Mouse (Mus musculus): ENCODE measurements around the gene Olfr550. TPM values are rescaled to one million over a fixed set of nuclear protein-coding genes. Genes with fewer than 3 reads are reported as not detected.
"Not testable (repeated sequence)": the region's sequence is repeated elsewhere in the genome, so short reads cannot be mapped to it uniquely, and the experiment has no call there.

Olfr550 gene
- under 1 TPM in 3 of 4 experiments, not detected in 1; 0.26 to 0.41 (median 0.27) TPM for total RNA-seq (2022)

DNA sequence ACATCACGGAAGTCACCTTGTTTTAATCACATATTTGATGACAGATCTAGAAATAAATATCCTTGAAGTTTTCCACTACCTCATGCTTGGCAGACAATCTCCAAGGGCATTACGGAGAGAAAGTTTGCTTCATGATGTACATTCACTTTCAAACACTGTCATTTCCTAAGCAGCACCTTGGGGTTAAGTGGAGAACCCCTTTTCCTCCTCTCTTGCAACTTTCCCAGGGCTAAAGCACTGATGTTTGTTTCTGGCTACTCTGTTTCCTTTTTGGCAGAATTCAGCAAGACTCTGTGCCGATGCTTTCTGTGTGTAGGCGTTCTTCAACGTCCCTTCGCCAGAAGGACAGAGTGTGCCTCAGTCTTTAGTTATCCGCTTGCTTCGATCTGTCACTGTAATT is at the start of gene Olfr550:
Olfr550 (plus strand) TSS at position 301 of the 400 bp plus-strand sequence.
- no peak for DNase-seq (ENCODE audit: low spot score)

DNA sequence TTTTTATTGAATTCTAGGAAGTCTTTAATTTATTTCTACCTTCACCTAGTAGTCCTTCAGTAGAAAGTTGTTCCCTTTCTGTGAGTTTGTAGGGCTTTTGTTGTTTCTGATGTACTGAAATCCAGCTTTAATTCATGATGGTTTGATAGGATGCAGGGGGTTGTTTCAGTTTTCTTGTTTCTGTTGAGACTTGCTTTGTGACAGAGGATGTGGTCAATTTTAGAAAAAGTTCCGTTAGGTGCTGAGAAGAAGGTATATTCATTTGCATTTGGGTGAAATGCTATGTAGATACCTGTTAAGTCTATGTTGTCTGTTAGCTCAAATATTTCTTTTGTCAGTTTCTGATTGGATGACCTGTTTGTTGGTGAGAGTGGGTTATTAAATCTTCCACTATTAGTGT is 42.2 kb upstream of the Olfr550 start:
- DNase-seq (ENCODE audit: low spot score) = no peak

DNA sequence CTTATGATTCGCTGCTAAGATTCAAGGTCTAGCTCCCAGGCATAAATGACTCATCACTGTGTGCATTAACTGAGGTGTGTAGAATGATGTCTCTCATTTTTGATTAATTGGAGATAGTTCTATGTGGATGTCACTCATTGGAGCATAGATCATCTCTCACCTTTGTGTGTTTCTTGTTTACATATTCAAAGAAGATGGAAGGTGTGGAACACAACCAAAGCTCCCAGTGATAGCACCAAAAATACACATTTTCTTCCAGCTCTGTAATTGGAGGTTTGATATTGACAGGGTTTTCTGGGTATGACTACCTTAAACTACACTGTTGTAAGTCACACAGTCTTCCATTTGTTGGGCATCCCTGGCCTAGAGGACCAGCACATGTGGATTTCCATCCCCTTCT is 36.8 kb upstream of the Olfr550 start, which contains the start of gene Olfr547:
Olfr547 (plus strand) TSS at position 301 of the 400 bp plus-strand sequence.
- no peak for DNase-seq (ENCODE audit: low spot score)

DNA sequence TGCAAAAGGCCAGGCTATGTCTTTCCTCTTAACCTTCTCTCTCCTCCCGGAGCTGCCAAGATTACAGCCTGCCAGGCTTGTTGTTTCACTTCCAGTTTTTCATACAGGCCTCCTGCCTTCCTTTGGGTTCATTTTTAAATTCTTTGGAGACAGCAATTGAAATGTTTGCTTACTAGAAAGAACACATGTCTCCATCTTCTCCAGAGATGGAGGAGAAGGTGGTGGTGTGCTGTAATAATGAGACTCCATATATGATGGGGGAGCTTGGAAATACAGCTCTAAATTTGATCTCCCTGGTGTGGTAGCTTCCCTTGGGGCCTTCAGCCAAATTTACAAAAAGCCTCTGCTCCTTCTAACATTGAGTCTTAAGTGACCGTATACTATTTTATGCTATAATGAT is 30.6 kb upstream of the Olfr550 start, which contains the start of gene Olfr548-ps1:
Olfr548-ps1 (plus strand) TSS at position 301 of the 400 bp plus-strand sequence.
- no peak for DNase-seq (ENCODE audit: low spot score)

DNA sequence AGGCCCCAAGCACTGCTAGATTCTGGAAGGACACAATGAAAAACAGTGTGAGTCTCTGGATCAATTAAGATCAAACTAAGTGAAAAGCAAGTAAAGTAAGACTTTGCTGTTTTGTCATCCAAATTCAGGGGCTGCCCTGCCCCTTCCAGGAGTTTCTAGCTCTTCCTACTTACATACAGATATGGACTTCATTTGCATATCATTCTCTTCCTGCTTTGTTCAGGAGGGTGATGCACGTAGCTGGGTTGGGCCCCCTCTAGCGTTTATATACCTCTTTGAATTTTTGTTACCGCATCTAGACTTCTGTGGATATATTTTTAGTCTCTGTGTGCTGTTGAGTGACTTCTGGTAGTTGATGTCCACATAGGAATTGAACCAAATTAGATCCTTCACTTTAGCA is 30.0 kb upstream of the Olfr550 start:
- no peak for DNase-seq (ENCODE audit: low spot score)

DNA sequence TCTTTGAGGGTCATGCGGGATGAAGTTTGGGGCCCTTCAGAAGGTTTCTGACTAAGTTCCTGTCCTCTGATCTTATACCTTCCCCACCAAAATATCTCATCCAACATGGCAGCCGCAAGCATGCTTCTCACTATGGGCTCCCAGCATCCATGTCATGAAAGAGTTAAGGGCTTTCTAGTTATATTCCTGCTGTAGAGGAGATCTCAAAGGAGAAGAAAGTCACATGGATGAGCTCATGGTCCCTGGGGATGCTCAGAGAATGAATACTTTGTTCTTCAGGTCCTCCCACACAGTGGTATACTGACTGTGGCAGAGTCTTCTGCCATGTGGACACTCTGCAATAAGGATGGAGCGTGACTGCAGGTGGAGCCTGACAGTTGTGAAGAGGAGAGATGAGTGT is 21.7 kb upstream of the Olfr550 start, which contains the start of gene Olfr549:
Olfr549 (plus strand) TSS at position 301 of the 400 bp plus-strand sequence.
- no peak for DNase-seq (ENCODE audit: low spot score)

DNA sequence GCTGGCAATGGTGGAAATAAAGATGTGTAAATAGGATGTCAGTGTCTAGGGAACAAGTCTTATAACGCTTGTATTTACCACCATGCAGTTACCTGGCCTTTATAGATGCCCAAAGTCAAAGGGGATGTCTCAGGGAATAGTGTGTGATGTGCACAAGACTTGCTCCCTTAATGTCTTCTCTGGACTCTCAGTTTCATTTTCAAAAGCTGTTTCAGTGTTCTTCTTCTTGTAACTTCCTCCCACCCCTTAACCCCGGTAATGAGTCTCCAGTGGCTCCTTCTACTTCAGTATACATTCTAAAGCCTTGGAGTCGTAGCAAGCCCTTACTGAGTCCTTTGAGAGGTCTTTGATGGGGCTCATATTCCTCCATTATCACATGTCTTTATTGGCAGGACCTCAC is 18.0 kb upstream of the Olfr550 start:
- DNase-seq (ENCODE audit: low spot score) = no peak

DNA sequence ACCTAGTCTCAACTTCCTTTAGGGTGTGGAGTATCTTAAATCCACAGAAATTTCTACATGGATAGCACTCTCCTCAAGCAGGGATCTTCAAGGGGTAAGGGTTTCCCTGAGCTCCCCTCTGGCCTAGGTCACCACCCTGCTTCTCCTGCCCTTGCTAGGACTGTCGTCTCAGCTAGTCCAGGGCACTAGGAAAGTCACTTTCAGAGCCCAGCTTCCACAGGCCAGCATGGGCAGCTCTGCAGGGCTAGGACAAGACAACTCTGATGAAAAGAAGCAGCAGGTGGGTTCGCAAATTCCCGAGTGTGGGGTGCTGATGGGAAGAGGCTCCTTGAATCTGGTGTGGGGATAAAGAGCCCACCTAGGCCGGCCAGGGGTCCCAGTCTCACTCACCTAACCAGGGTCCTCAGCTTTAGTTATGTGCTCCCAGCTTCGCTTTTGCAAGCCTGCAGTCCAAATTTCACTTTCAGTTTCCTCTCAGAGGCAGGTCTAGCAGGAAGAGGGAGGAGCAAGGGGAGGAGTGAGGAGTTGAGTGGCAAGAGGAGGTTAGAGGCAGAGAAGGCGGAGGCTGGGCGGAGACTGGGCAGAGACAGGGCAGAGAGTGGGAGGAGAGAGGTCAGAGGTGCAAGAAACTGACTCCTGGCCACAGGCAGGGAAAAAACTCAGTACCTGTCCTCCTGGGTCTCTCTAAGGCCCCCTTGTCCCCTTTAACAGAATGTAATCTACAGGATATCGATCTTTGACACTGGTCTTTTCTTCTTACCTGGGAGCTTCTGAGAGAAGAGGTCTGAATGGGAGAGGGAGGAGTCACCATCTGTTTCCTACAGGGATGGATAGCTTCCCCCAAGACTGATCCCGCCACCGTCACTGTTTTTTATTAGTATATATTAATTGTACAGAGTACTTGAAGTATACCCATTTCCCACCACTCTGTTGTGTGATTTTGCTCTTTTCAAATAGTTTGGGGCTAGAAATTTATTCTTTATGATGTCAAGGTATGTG is 5.9 kb upstream of the Olfr550 start, which contains the start of gene Trim21:
Trim21 (minus strand) TSS at position 488 of the 999 bp plus-strand sequence.
- peak; percentile 96 for DNase-seq (ENCODE audit: low spot score)

DNA sequence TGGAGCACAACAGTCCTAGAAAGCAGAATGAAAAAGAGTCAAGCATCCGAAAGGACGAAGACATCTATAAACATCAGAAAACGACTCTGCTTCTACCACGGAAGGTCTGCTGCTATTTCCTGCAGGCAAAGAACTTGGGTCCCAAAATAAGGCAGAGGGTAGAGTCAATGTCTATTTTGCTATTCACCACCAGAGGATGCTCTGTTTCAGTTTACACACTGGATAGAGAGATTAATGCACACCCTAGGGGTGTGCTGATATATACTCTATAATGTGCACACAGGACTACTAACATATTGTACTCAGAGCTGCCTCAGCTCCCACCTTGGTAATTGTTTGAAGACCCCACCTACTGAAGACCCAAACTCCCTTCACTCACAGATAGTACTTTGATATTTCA is 5.0 kb upstream of the Olfr550 start:
- no peak for DNase-seq (ENCODE audit: low spot score)

DNA sequence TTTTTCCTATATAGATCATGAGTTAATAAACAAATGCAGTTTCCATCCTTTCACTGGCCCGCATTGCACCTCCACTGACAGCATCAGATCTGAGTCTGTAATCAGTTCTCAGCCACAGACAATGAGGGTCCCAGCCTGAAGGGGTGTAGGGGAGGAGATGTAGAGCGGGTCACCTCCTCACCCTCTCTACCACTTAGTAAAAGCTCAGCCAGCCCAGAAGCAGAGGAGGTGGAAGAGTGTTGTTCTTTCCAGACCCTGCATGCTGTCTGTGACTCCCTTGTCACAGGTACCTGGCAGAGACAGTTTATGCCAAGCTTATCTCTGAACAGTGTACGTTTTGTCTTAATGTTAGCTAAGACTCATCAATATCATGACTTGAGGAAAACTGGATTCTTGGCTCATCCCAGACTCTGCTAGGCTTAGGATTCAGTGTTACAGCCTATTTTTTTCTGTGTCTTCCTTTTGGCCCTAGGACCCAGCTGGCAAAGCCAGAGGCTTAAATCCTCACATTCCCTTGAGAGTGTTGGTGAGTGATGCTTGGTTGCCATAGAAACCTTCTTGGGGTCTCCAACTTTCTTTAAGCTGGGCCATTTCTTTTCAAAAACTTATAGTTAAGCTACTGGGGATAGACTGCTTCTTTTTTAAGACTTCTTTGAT is 2.1 kb downstream of the Olfr550 start:
- no peak for DNase-seq (ENCODE audit: low spot score)

DNA sequence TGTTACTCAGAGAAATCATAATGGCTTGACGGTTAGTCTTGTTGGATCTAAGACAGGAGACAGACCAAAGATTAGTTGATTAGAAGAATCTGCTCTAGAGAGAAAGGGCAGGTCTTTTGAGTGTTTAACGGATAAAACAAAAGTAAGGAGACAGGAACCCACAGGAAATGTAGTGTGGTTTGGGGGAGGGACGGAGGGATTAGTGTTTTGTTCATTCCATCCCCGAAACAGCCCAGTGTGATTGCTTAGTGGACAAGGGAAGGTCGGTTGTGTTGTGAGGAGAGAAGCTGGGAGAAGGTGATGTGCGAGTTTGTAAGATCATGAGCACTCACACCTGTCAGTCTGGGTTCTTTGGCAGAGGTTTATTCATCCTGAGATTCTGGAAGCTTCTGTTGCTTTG is 4.8 kb downstream of the Olfr550 start:
- no peak for DNase-seq (ENCODE audit: low spot score)

DNA sequence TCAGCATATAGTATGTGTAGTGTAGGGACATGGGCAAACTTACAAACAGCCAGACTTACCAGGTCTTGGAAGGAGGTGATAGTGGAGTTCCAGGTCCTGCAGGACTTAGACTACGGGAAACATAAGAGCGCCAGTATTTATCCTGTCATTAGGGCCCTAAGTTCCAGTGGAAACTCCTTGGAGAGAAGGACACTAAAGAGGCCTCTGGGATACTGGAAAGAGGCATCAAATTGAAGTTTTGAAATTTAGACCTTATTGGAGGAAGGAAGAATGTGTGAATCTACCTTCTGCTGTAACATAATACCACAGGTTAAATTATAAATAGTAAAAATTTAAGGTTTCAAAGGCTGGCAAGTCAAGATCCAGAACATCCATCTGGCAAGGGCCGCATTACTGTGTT is 20.5 kb downstream of the Olfr550 start, which contains the start of gene Olfr551:
Olfr551 (minus strand) TSS at position 101 of the 400 bp plus-strand sequence.
- DNase-seq (ENCODE audit: low spot score) = no peak

DNA sequence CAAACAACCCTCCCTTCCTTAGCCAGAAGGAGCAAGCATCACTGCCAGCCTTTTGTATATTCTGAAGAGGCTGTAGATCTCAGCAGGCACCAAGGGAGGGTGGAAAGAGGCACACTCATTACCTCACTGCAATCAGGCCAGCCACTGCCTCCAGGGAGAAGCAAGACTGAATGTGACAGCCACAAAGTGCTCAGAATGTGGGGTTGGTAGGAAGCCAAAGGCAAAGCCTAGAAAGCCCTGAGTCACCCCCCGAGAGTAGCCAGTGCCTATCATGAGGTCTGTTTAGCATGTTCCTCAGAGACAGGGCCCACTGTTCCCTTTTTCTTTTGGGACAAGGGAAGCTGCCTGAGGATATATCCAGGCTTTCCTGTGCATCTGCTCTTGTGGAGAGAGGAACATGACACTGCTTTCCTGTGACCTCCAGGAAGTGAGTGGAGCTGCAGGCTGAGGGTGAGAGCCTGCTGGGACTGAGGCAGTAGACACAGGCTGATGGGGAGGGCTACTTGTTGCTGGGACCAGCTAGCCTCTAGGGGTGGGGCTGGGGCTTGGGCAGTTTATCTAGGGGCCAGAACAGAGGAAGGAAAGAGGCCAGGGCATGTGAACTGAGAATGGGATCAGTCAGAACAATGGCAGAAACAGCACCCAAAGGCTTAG is 26.3 kb downstream of the Olfr550 start, which contains the start of gene Olfr552:
Olfr552 (plus strand) TSS at position 393 of the 654 bp plus-strand sequence.
- DNase-seq (ENCODE audit: low spot score) = no peak

DNA sequence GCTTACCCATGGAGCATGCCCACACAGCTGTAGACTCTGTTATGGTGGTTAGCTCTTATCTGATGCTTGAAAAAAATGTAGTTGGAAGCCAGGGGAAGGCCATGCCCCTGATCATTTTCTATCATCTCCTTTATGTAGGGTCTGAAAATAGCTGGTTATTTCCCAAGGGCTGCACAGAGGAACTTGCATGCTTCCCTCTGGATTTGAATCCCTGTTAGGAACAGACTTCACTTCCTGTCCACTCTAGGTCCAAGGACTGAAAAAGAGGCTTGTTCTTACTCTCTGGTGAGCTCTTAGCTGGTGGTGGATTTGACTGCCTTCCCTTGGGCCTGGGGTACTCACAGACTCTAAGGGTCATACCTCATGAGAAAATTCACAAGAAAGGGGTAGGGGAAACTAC is 46.9 kb downstream of the Olfr550 start, which contains the start of gene Olfr553:
Olfr553 (minus strand) TSS at position 101 of the 400 bp plus-strand sequence.
- no peak for DNase-seq (ENCODE audit: low spot score)

DNA sequence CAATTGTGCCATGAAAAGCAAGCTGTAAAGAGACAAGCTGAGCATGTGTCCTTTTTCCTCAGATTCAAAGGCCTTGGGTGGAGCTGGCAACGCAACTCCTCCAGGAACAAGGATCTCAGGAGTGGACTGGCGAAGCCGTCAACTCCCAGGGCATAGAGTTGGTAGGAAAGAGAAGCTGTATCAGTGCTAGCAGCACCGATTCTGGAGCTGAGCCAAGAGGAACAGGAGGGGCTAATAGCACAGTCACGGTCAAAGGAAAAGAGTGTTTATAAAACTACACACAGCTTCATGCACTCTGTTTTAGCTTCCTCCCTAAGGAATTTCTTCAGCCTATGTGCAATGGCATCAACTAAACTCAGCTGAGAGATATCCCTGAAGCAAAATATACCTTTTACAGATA is 48.4 kb downstream of the Olfr550 start:
- peak; percentile 7 for DNase-seq (ENCODE audit: low spot score)

DNA sequence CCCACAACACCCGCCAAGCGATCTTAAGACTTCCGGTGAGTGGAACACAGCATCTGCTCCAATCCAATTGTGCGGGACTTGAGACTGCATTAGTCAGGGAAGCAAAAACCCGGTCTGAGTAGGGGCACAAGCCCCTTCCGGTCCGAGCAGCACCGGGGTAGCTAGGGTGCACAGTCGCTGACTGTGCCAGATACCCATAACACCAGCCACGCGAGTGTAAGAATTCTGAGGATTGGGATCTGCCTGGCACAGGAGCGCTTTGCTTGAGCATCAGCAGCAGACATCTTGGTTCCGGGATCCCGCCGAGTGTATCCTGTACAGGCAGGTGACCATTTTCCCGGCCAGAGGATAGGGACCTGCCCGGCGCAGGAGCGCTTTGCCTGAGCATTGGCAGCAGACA is 49.1 kb downstream of the Olfr550 start:
- DNase-seq (ENCODE audit: low spot score) = not testable (repeated sequence)

Other genes starting within 250 kb of the Olfr550 start
- gene Rrm1, start 129.7 kb upstream of the Olfr550 start, total RNA-seq (2022) = 10 to 100 TPM in 3 of 4 experiments, 1 to 10 TPM in 1; 8.8 to 13.1 (median 10.9) TPM
- gene Olfr543, start 89.8 kb upstream of the Olfr550 start, total RNA-seq (2022) = not detected
- not detected for gene Olfr544, start 83.1 kb upstream of the Olfr550 start, total RNA-seq (2022)
- gene Olfr545, start 71.9 kb upstream of the Olfr550 start, total RNA-seq (2022) = not detected
- not detected for gene Olfr547, start 36.7 kb upstream of the Olfr550 start, total RNA-seq (2022)
- gene Olfr548-ps1, start 30.5 kb upstream of the Olfr550 start, total RNA-seq (2022) = not detected
- gene Olfr549, start 21.6 kb upstream of the Olfr550 start, total RNA-seq (2022) = not detected
- 1 to 10 TPM; 5.1 to 8.2 (median 6.2) TPM for gene Trim21, start 6.0 kb upstream of the Olfr550 start, total RNA-seq (2022)
- gene Olfr551, start 20.4 kb downstream of the Olfr550 start, total RNA-seq (2022) = not detected
- under 1 TPM; 0.11 to 0.20 (median 0.14) TPM for gene Olfr552, start 26.3 kb downstream of the Olfr550 start, total RNA-seq (2022)
- not detected for gene Olfr553, start 46.8 kb downstream of the Olfr550 start, total RNA-seq (2022)
- gene Olfr554, start 67.0 kb downstream of the Olfr550 start, total RNA-seq (2022) = not detected
- not detected for gene Olfr555, start 87.4 kb downstream of the Olfr550 start, total RNA-seq (2022)
- gene Olfr556, start 93.5 kb downstream of the Olfr550 start, total RNA-seq (2022) = not detected
- 10 to 100 TPM in 2 of 4 experiments, 1 to 10 TPM in 2; 7.1 to 12.6 (median 10.1) TPM for gene Trim68, start 115.9 kb downstream of the Olfr550 start, total RNA-seq (2022)
- not detected for gene Olfr557, start 124.5 kb downstream of the Olfr550 start, total RNA-seq (2022)
- 1 to 10 TPM; 1.7 to 2.8 (median 2.0) TPM for gene Olfr558, start 130.8 kb downstream of the Olfr550 start, total RNA-seq (2022)
- gene Olfr33, start 147.6 kb downstream of the Olfr550 start, total RNA-seq (2022) = not detected
- not detected for gene Olfr559, start 156.0 kb downstream of the Olfr550 start, total RNA-seq (2022)
- gene Olfr560, start 187.9 kb downstream of the Olfr550 start, total RNA-seq (2022) = under 1 TPM in 1 of 4 experiments, not detected in 3; 0.16 TPM
- under 1 TPM; 0.23 to 0.41 (median 0.30) TPM for gene Olfr78, start 188.0 kb downstream of the Olfr550 start, total RNA-seq (2022)
- gene Olfr561, start 199.8 kb downstream of the Olfr550 start, total RNA-seq (2022) = not detected
- gene Olfr564, start 232.0 kb downstream of the Olfr550 start, total RNA-seq (2022) = not detected